Mouse (Mus musculus) common myeloid progenitor, adult 5-6 weeks (primary cell): ENCODE results near the gene Rfx8. TPM values are rescaled to one million over a fixed set of nuclear protein-coding genes. Genes with fewer than 3 reads are reported as not detected.

Experiments
- ATAC-seq: replicated peaks from 2 replicates; pipeline ENCODE4 v1.8.0; 2016; ENCODE audit warnings: low read depth, mild to moderate bottlenecking, moderate TSS enrichment, inconsistent platforms; ENCODE audit not compliant: poor library complexity, severe bottlenecking
- total RNA-seq: library from RNA; stranded (forward); fragments of 200-1000, 187-1606 nt; gene quantifications from 2 replicates; pipeline ENCODE4 v1.2.3, GENCODE M21; 2017

Rfx8 gene
- 0.27 TPM in 1 of 2 replicates, not detected in the other for total RNA-seq

- peak; percentile 32; the same call in 1 of the 2 replicates for ATAC-seq
Observed at GRCm38 (mm10) chr1:39720632-39721350, at the start of gene Rfx8. Gene Rfx8 (minus strand): TSS chr1:39720997.

- no peak for ATAC-seq
Observed at GRCm38 (mm10) chr1:39770436-39770835, 49.6 kb upstream of the Rfx8 start.

- ATAC-seq: no peak
Observed at GRCm38 (mm10) chr1:39768017-39768416, 47.2 kb upstream of the Rfx8 start.

- ATAC-seq: no peak
Observed at GRCm38 (mm10) chr1:39765854-39766493, 45.2 kb upstream of the Rfx8 start.

GRCm38 (mm10) chr1:39762025-39762370 is 41.2 kb upstream of the Rfx8 start:
- peak; percentile 87 for ATAC-seq

GRCm38 (mm10) chr1:39761211-39762024 is 40.6 kb upstream of the Rfx8 start:
- ATAC-seq: peak; percentile 37

GRCm38 (mm10) chr1:39760181-39760715 is 39.5 kb upstream of the Rfx8 start:
- no peak for ATAC-seq

- ATAC-seq: no peak
Observed at GRCm38 (mm10) chr1:39759231-39760175, 38.7 kb upstream of the Rfx8 start.

- no peak for ATAC-seq
Observed at GRCm38 (mm10) chr1:39758244-39758643, 37.4 kb upstream of the Rfx8 start.

- ATAC-seq: no peak
Observed at GRCm38 (mm10) chr1:39756952-39757351, 36.2 kb upstream of the Rfx8 start.

- peak; percentile 85 for ATAC-seq
Observed at GRCm38 (mm10) chr1:39754224-39754957, 33.6 kb upstream of the Rfx8 start.

- no peak for ATAC-seq
Observed at GRCm38 (mm10) chr1:39751537-39751936, 30.7 kb upstream of the Rfx8 start.

- no peak for ATAC-seq
Observed at GRCm38 (mm10) chr1:39749664-39750063, 28.9 kb upstream of the Rfx8 start.

GRCm38 (mm10) chr1:39749214-39749613 is 28.4 kb upstream of the Rfx8 start:
- no peak for ATAC-seq

GRCm38 (mm10) chr1:39748666-39749065 is 27.9 kb upstream of the Rfx8 start:
- no peak for ATAC-seq

- ATAC-seq: 0 out of 2 replicates have a peak, but pooled peaks have one; percentile 29
Observed at GRCm38 (mm10) chr1:39746464-39746863, 25.7 kb upstream of the Rfx8 start.

- no peak for ATAC-seq
Observed at GRCm38 (mm10) chr1:39740948-39741347, 20.2 kb upstream of the Rfx8 start.

- peak; percentile 53 for ATAC-seq
Observed at GRCm38 (mm10) chr1:39740002-39740401, 19.2 kb upstream of the Rfx8 start.
